Comparison of ENCODE assay signal across 12 mouse cellular contexts in the genomic region with DNA sequence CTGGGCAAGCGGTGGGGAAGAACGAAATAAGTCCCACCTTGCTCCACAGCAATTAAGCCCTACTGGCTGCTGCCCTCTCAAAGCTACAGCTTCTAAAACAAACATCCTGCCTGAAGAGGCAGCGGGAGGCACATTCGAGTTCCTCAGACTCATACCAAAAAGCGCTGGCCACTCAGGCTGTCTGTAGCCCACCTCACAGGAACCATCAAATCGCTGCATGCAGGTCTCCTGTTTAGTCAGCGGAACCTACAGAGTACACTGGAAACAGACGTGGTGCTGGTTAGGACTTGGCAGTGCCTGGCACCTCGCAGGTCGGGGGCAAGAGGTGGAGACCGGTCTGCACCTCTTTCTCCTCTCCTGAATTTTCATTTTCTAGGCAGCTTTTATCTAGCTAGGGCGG. TPM values are rescaled to one million over a fixed set of nuclear protein-coding genes. Genes with fewer than 3 reads are reported as not detected.
DNase-seq lines count a peak whose midpoint lies in the region; ATAC-seq and TF ChIP-seq lines count a peak whose summit lies in the region.
"Had no signal": no experiment of that assay in that cellular context is flagged by ENCODE, and none has a peak within 500 bp of the region (broad histone marks: within the 10 kb centered on the region; RNA-seq: fewer than 3 reads in every experiment).

No protein-coding gene starts in this region.

- H3K27me3 ChIP-seq in stomach, embryonic 15.5 days (replicated peaks) = no peaks in the 10 kb centered on the region
- no peaks in the 10 kb centered on the region for H3K27me3 ChIP-seq in stomach, postnatal 0 days (ENCODE audit: control insufficient read depth, insufficient read depth, low read length)
- H3K27me3 ChIP-seq in midbrain, embryonic 11.5 days (ENCODE audit: control insufficient read depth, insufficient read depth, low read length) = no peaks in the 10 kb centered on the region

- peak; percentile 30 for DNase-seq in embryo, embryonic 10 days (ENCODE audit: low spot score)
- DNase-seq in embryo, embryonic 11 days = no peak
- no peak for DNase-seq in stomach, postnatal 0 days (ENCODE audit: low spot score)
- DNase-seq in midbrain, embryonic 11.5 days (ENCODE audit: low spot score, missing footprints) = peak; percentile 84
- DNase-seq in urinary bladder, adult 2 months (ENCODE audit: low spot score) = no peak
- no peak for DNase-seq in cerebellum, adult 11 months
- DNase-seq in layer of hippocampus, adult 9-10 months (ENCODE audit: low spot score) = no peak
- DNase-seq: adrenal gland, postnatal 14 days; cerebellum, adult 9-11 months had no signal

- no peak overlapping the region for H3K4me3 ChIP-seq in stomach, embryonic 15.5 days (replicated peaks)
- no peak overlapping the region for H3K4me3 ChIP-seq in stomach, postnatal 0 days (ENCODE audit: low read depth, low read length)
- H3K4me3 ChIP-seq in midbrain, embryonic 11.5 days (ENCODE audit: low read depth, low read length) = no peak overlapping the region
- H3K4me3 ChIP-seq: myocyte had no signal

- TF ChIP-seq EP300 in stomach, postnatal 0 days (optimal IDR thresholded peaks at IDR 0.05) = no peak

- H3K27ac ChIP-seq in stomach, embryonic 15.5 days = 0 out of 2 replicates have a peak overlapping the region, but pooled peaks have one; percentile 35
- no peak overlapping the region for H3K27ac ChIP-seq in stomach, postnatal 0 days (replicated peaks)
- peak overlapping the region; percentile 99 for H3K27ac ChIP-seq in midbrain, embryonic 11.5 days (ENCODE audit: low read depth, low read length)
- H3K27ac ChIP-seq: liver, embryonic 14.5 days had no signal

- no peak for TF ChIP-seq CTCF in stomach, postnatal 0 days (IDR thresholded peaks at IDR 0.05; ENCODE audit: low read depth)

- H3K4me2 ChIP-seq in stomach, embryonic 15.5 days = no peak overlapping the region
- no peak overlapping the region for H3K4me2 ChIP-seq in stomach, postnatal 0 days (replicated peaks; ENCODE audit: low read depth)
- no peak overlapping the region for H3K4me2 ChIP-seq in midbrain, embryonic 11.5 days

- WGBS in stomach, embryonic 15.5 days = 54% methylated on average over 12 of the region's 12 CpGs
- WGBS in stomach, postnatal 0 days = 59% methylated on average over 12 of the region's 12 CpGs
- WGBS in midbrain, embryonic 11.5 days = 60% methylated on average over 12 of the region's 12 CpGs

- peaks cover 52% of the 10 kb centered on the region for H3K4me1 ChIP-seq in stomach, embryonic 15.5 days
- peaks cover 9% of the 10 kb centered on the region; the same call in 1 of the 2 replicates for H3K4me1 ChIP-seq in stomach, postnatal 0 days (replicated peaks; ENCODE audit: control insufficient read depth, insufficient read depth)
- peaks cover 52% of the 10 kb centered on the region for H3K4me1 ChIP-seq in midbrain, embryonic 11.5 days (ENCODE audit: control insufficient read depth, insufficient read depth, low read length)

- no peak overlapping the region for H3K9ac ChIP-seq in stomach, embryonic 15.5 days
- H3K9ac ChIP-seq in stomach, postnatal 0 days (ENCODE audit: low read length) = no peak overlapping the region
- H3K9ac ChIP-seq in midbrain, embryonic 11.5 days (ENCODE audit: low read length) = peak overlapping the region; percentile 26
- H3K9ac ChIP-seq: liver, embryonic 14.5 days had no signal

- ATAC-seq in stomach, embryonic 15.5 days (ENCODE audit: insufficient read depth, low FRiP score, low read depth) = no peak
- no peak for ATAC-seq in stomach, postnatal 0 days (ENCODE audit: low FRiP score, low TSS enrichment)
- ATAC-seq in midbrain, embryonic 11.5 days (ENCODE audit: low FRiP score) = no peak

- peaks cover 8% of the 10 kb centered on the region for H3K36me3 ChIP-seq in stomach, embryonic 15.5 days
- H3K36me3 ChIP-seq in stomach, postnatal 0 days (ENCODE audit: control insufficient read depth, insufficient read depth, low read length) = no peaks in the 10 kb centered on the region
- peaks cover 23% of the 10 kb centered on the region for H3K36me3 ChIP-seq in midbrain, embryonic 11.5 days (ENCODE audit: control insufficient read depth, insufficient read depth, low read length)

- no peaks in the 10 kb centered on the region for H3K9me3 ChIP-seq in stomach, embryonic 15.5 days
- H3K9me3 ChIP-seq in stomach, postnatal 0 days (ENCODE audit: control insufficient read depth, low read length) = no peaks in the 10 kb centered on the region
- no peaks in the 10 kb centered on the region for H3K9me3 ChIP-seq in midbrain, embryonic 11.5 days (ENCODE audit: control insufficient read depth, low read length)

RNA-seq across cellular contexts. Expression of gene Mvb12b, which starts 12.2 kb away (rescaled TPM):
- polyA plus RNA-seq in stomach, embryonic 15.5 days (2015; fragmentation: Nextera tagmentation; extraction: Ambion mirVana) = 17.8 and 19.9 TPM in 2 replicates
- 10.2 and 11.3 TPM in 2 replicates for polyA plus RNA-seq in stomach, postnatal 0 days (2015; fragmentation: Nextera tagmentation; extraction: Ambion mirVana)
- 36.6 and 38.1 TPM in 2 replicates for polyA plus RNA-seq in midbrain, embryonic 11.5 days (2014; fragmentation: Nextera tagmentation; extraction: Ambion mirVana)
- 15.1 and 21.0 TPM in 2 replicates for polyA plus RNA-seq in urinary bladder, adult 2 months (2012; rRNA removed)

Comparison
In these comparisons a context has a peak if more than half of its experiments do, and no peak if none do; other contexts are left out.
1. DNase-seq: peak in embryo, embryonic 10 days (single experiment) and midbrain, embryonic 11.5 days (single experiment); none in embryo, embryonic 11 days (single experiment), stomach, postnatal 0 days (single experiment), urinary bladder, adult 2 months (single experiment), cerebellum, adult 11 months (single experiment) and layer of hippocampus, adult 9-10 months (single experiment).